Mouse (Mus musculus) ES-E14 (cell line): ENCODE results near the gene Rgr.

ENCODE experiments used
- ZC3H11A ChIP-seq: IDR thresholded peaks from 2 replicates; pipeline ENCODE4 v1.6.1; 2012; ENCODE audit warnings: low read depth, mild to moderate bottlenecking, inconsistent platforms, low read length, borderline replicate concordance
- ZNF384 ChIP-seq: IDR thresholded peaks from 2 replicates; pipeline ENCODE4 v1.6.1; 2012; ENCODE audit warnings: low read depth, low read length, inconsistent platforms

DNA sequence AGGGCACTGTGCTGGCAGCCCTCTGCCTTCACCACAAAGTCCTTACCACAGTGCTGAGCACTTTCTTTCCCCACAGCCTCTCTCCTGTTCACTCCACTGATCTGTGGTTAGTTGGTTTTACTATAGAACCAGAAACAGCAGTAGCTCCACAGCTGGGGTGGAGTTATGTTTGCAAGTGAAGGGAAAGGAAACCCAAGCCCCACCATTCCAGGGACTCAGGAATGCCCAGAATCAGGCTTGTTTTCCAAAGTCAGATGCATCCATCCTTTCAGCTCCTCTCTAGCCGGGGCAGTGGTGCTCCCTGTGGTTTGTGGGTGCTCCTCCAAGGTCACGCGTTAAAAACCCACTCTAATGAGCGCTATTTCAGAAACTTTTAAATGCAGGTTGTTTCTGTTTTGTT is 46.8 kb upstream of the Rgr start:
- TF ChIP-seq ZC3H11A (no peak), ZNF384 (no peak)
